Mouse (Mus musculus): ENCODE measurements at regions not wholly inside any gene's neighbourhood (a gene's known extent, or its start where the extent isn't known, plus 50 kb on each side); places are given as distances from the start of the nearest gene placed in this dataset.
"Not testable (repeated sequence)": the region's sequence is repeated elsewhere in the genome, so short reads cannot be mapped to it uniquely, and the experiment has no call there.

DNA sequence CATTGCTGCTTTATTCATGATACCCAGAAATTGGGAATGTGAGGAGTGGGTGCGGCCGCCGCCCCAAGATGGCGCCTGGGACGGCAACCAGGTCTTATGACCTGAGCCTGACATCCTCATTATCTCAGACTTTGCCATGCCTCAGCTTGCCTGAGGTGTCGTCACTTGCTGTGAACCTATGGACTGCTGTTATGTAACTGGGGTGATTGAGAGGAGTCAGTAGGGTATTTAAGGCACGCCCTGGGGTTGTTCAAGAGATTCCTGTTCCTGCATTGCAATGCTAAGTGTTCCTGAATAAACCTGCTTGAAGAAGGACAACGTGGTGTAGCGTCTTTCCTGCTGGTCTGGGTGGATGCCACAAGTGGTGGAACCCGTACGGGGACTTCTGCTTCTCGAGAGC lies 211.4 kb upstream of the Pou3f2 start:
- ATAC-seq, result no peak
- DNase-seq (ENCODE audit: low read depth, low spot score), result no peak
- TF ChIP-seq CTCF (IDR thresholded peaks at IDR 0.05), result no peak
- ChIA-PET CTCF (no interaction called here), POLR2A (no interaction called here)
- in situ Hi-C loops (cut with MboI; ENCODE audit: low pct_unique_long_range_greater_than_20kb), result no loop called here
- H3K27me3 ChIP-seq, result no peaks in the 10 kb centered on the region

DNA sequence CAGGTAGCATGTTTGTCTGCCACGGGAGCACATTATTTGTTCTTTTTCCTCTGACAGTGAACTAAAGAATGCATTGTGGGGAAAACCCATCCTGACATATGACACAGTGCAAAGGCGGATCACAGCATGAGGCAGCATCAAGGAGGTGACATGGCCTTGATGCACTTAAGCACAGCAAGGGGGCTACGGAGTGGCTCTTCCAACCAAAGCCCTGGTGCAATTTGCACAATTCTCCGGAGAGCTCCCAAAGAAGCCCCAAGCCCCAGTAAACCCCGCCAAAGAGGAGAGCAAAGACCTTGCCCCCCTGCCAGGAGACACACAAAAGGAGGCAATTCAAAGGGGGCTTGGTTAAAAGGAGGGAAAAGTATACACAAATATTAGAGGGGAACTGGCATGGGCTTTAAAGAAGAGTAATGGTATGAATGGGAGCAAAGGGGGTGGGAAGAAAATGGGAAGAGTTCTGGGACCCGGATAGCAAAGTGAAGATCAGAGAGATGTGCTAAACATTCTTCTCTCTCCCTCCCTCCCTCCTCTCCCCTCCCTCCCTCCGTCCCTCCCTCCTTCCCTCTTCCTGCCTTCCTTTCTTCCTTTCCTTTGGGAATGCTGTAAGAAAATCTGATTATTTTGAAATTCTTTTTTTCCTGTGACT lies 179.7 kb upstream of the Pou3f2 start:
- POLR2A ChIA-PET, result no interaction called here
- in situ Hi-C loops (cut with MboI; ENCODE audit: low pct_unique_long_range_greater_than_20kb), result no loop called here
- no peaks in the 10 kb centered on the region for H3K27me3 ChIP-seq
- ATAC-seq (no peak), DNase-seq (ENCODE audit: low read depth, low spot score) (no peak)
- no peak for TF ChIP-seq CTCF (IDR thresholded peaks at IDR 0.05)
- CTCF ChIA-PET, result no interaction called here

DNA sequence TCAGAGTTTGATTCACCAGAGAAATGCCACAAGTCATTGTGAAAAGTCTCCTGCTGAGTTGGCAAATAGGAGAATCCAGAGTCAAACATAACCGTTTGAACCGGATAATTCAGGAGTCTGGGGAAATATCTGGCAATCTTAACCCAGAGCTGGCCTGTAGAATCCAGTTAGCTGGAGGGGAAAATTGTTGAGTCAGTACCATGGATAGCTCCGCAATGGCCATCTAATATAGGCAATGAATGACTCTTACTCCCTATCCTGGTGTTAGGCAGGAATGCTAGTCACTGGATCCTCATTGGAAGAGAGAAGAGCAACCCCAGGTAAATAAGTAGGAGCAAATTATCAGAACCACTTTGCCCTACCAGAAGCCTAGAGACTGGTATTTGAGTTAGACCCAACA lies 157.4 kb upstream of the Pou3f2 start:
- DNase-seq (ENCODE audit: low read depth, low spot score), result no peak
- POLR2A ChIA-PET, result no interaction called here
- in situ Hi-C loops (cut with MboI; ENCODE audit: low pct_unique_long_range_greater_than_20kb), result no loop called here
- CTCF ChIA-PET, result no interaction called here
- no peak for ATAC-seq
- H3K27me3 ChIP-seq, result no peaks in the 10 kb centered on the region
- no peak for TF ChIP-seq CTCF (IDR thresholded peaks at IDR 0.05)

DNA sequence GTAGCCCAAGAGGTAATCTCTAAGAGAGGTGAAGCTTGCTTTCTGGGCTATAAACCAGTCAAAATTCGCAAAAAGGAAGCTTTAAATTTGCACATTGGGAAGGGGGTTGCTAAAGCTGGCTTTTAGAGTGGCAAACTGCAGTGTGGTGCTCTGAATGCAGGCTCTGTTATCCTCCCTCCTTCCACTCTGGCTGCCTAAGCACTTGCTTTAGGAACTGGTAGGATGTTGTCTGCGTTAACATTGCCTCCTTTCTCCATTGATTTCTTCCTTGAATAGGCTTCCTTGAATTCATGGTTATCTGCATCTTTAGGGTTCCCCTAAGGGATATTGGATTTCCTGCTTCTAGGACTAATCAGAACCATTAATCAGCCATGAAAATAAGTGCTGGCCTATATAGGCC lies 120.8 kb upstream of the Pou3f2 start:
- no peak for TF ChIP-seq CTCF (IDR thresholded peaks at IDR 0.05)
- H3K27me3 ChIP-seq, result no peaks in the 10 kb centered on the region
- ATAC-seq (no peak), DNase-seq (ENCODE audit: low read depth, low spot score) (no peak)
- ChIA-PET POLR2A (no interaction called here), CTCF (no interaction called here)
- in situ Hi-C loops (cut with MboI; ENCODE audit: low pct_unique_long_range_greater_than_20kb), result no loop called here

GRCm38 (mm10) chr4:22602164-22602563 lies 114.0 kb upstream of the Pou3f2 start:
- ATAC-seq; CTCF ChIA-PET; in situ Hi-C loops (cut with MboI; ENCODE audit: low pct_unique_long_range_greater_than_20kb); DNase-seq (ENCODE audit: low read depth, low spot score); POLR2A ChIA-PET; H3K27me3 ChIP-seq: not testable (repeated sequence)

- no peaks in the 10 kb centered on the region for H3K27me3 ChIP-seq
- ChIA-PET POLR2A (interaction anchor here (0.5 kb wide), 1 partner anchor 15 kb away, joined by 5 read pairs; no protein-coding TSS in a partner anchor), CTCF (no interaction called here)
- ATAC-seq (no peak), DNase-seq (ENCODE audit: low read depth, low spot score) (no peak)
- in situ Hi-C loops (cut with MboI; ENCODE audit: low pct_unique_long_range_greater_than_20kb), result no loop called here
- TF ChIP-seq CTCF (IDR thresholded peaks at IDR 0.05), result no peak
Measured at GRCm38 (mm10) chr4:22587162-22587561, 99.0 kb upstream of the Pou3f2 start.

GRCm38 (mm10) chr4:22565959-22566358 lies 77.8 kb upstream of the Pou3f2 start:
- in situ Hi-C loops (cut with MboI; ENCODE audit: low pct_unique_long_range_greater_than_20kb), result no loop called here
- H3K27me3 ChIP-seq, result no peaks in the 10 kb centered on the region
- CTCF ChIA-PET, result no interaction called here
- POLR2A ChIA-PET, result no interaction called here
- ATAC-seq (no peak), DNase-seq (ENCODE audit: low read depth, low spot score) (no peak)
- no peak for TF ChIP-seq CTCF (IDR thresholded peaks at IDR 0.05)

- ATAC-seq (no peak), DNase-seq (ENCODE audit: low read depth, low spot score) (no peak)
- no peak for TF ChIP-seq CTCF (IDR thresholded peaks at IDR 0.05)
- in situ Hi-C loops (cut with MboI; ENCODE audit: low pct_unique_long_range_greater_than_20kb), result no loop called here
- ChIA-PET POLR2A (no interaction called here), CTCF (no interaction called here)
- H3K27me3 ChIP-seq, result no peaks in the 10 kb centered on the region
Measured at GRCm38 (mm10) chr4:22564532-22564931, 76.4 kb upstream of the Pou3f2 start.

All from Patski (cell line).